ENCODE assay signal across 12 mouse cellular contexts in genomic region chr4:48734854-48735564, GRCm38 (mm10).
A peak's percentile ranks its signal among the peaks of the same experiment; 100 is the strongest.
DNase-seq lines count a peak whose midpoint lies in the region; ATAC-seq lines count a peak whose summit lies in the region.
"Had no signal": no experiment of that assay in that cellular context is flagged by ENCODE, and none has a peak within 500 bp of the region (broad histone marks: within the 10 kb centered on the region; RNA-seq: fewer than 3 reads in every experiment).

No protein-coding gene starts in this region.

- peak; percentile 3 for DNase-seq in adrenal gland, postnatal 10 days
- DNase-seq in adrenal gland, postnatal 25 days: no peak
- peak; percentile 20 to 29 for DNase-seq in heart, postnatal 10 days
- DNase-seq in heart, adult 18-20 months: no peak
- DNase-seq in midbrain, embryonic 14.5 days: no peak
- DNase-seq in midbrain, embryonic 10.5 days (ENCODE audit: low spot score): no peak
- DNase-seq: cerebellum, adult 9-11 months; lung, postnatal 36 days had no signal

- no peaks in the 10 kb centered on the region for H3K27me3 ChIP-seq in neural tube, embryonic 12.5 days (replicated peaks)
- no peaks in the 10 kb centered on the region for H3K27me3 ChIP-seq in neural tube, embryonic 15.5 days (replicated peaks)
- no peaks in the 10 kb centered on the region for H3K27me3 ChIP-seq in midbrain, embryonic 14.5 days (ENCODE audit: control insufficient read depth, insufficient read depth, low read length)
- no peaks in the 10 kb centered on the region for H3K27me3 ChIP-seq in midbrain, embryonic 10.5 days (ENCODE audit: low read depth, poor library complexity, severe bottlenecking)
- H3K27me3 ChIP-seq: hindbrain, embryonic 13.5 days had no signal

- 0 out of 2 replicates have a peak, but pooled peaks cover 4% of the 10 kb centered on the region for H3K4me1 ChIP-seq in neural tube, embryonic 12.5 days
- no peaks in the 10 kb centered on the region for H3K4me1 ChIP-seq in neural tube, embryonic 15.5 days
- no peaks in the 10 kb centered on the region for H3K4me1 ChIP-seq in midbrain, embryonic 14.5 days (ENCODE audit: control insufficient read depth, insufficient read depth, low read length)
- H3K4me1 ChIP-seq in midbrain, embryonic 10.5 days: no peaks in the 10 kb centered on the region

- ATAC-seq in neural tube, embryonic 12.5 days (ENCODE audit: low FRiP score, low read depth): peak; percentile 68; the same call in 1 of the 2 replicates
- ATAC-seq in neural tube, embryonic 15.5 days (ENCODE audit: low FRiP score): no peak
- ATAC-seq in midbrain, embryonic 14.5 days (ENCODE audit: low FRiP score, low TSS enrichment): no peak
- ATAC-seq: activated CD4-positive, CD25-positive, alpha-beta regulatory T cell, adult 4 months had no signal

- intact Hi-C loops in heart, postnatal 10 days (cut with DNase I): no loop called here

- H3K9me3 ChIP-seq in neural tube, embryonic 12.5 days: no peaks in the 10 kb centered on the region
- no peaks in the 10 kb centered on the region for H3K9me3 ChIP-seq in neural tube, embryonic 15.5 days (replicated peaks)
- H3K9me3 ChIP-seq in midbrain, embryonic 14.5 days (ENCODE audit: control insufficient read depth, low read length): no peaks in the 10 kb centered on the region
- no peaks in the 10 kb centered on the region for H3K9me3 ChIP-seq in midbrain, embryonic 10.5 days (replicated peaks)
- H3K9me3 ChIP-seq: hindbrain, embryonic 13.5 days had no signal

- no peak overlapping the region for H3K4me3 ChIP-seq in neural tube, embryonic 12.5 days
- H3K4me3 ChIP-seq in neural tube, embryonic 15.5 days (replicated peaks): no peak overlapping the region
- no peak overlapping the region for H3K4me3 ChIP-seq in midbrain, embryonic 14.5 days (replicated peaks; ENCODE audit: low read depth, low read length)
- no peak overlapping the region for H3K4me3 ChIP-seq in midbrain, embryonic 10.5 days
- H3K4me3 ChIP-seq: hindbrain, embryonic 13.5 days had no signal

- H3K9ac ChIP-seq in neural tube, embryonic 12.5 days: no peak overlapping the region
- no peak overlapping the region for H3K9ac ChIP-seq in neural tube, embryonic 15.5 days (replicated peaks)
- H3K9ac ChIP-seq in midbrain, embryonic 14.5 days (replicated peaks; ENCODE audit: low read length): no peak overlapping the region
- H3K9ac ChIP-seq: hindbrain, embryonic 13.5 days had no signal

- H3K4me2 ChIP-seq in neural tube, embryonic 12.5 days (replicated peaks): no peak overlapping the region
- no peak overlapping the region for H3K4me2 ChIP-seq in neural tube, embryonic 15.5 days
- no peak overlapping the region for H3K4me2 ChIP-seq in midbrain, embryonic 14.5 days (ENCODE audit: low read length)
- H3K4me2 ChIP-seq: hindbrain, embryonic 13.5 days had no signal

- 68% methylated on average over 10 of the region's 10 CpGs for WGBS in neural tube, embryonic 12.5 days
- WGBS in neural tube, embryonic 15.5 days: 66% methylated on average over 10 of the region's 10 CpGs
- 85% methylated on average over 10 of the region's 10 CpGs for WGBS in midbrain, embryonic 14.5 days
- WGBS in midbrain, embryonic 10.5 days: 80% methylated on average over 10 of the region's 10 CpGs

- H3K27ac ChIP-seq in neural tube, embryonic 12.5 days: no peak overlapping the region
- no peak overlapping the region for H3K27ac ChIP-seq in neural tube, embryonic 15.5 days (replicated peaks)
- no peak overlapping the region for H3K27ac ChIP-seq in midbrain, embryonic 14.5 days (replicated peaks; ENCODE audit: low read depth, low read length)
- H3K27ac ChIP-seq in midbrain, embryonic 10.5 days (replicated peaks): no peak overlapping the region
- H3K27ac ChIP-seq: hindbrain, embryonic 13.5 days had no signal

- H3K36me3 ChIP-seq in neural tube, embryonic 12.5 days: no peaks in the 10 kb centered on the region
- no peaks in the 10 kb centered on the region for H3K36me3 ChIP-seq in neural tube, embryonic 15.5 days
- no peaks in the 10 kb centered on the region for H3K36me3 ChIP-seq in midbrain, embryonic 14.5 days (ENCODE audit: control insufficient read depth, insufficient read depth, low read length)
- no peaks in the 10 kb centered on the region for H3K36me3 ChIP-seq in midbrain, embryonic 10.5 days
- H3K36me3 ChIP-seq: hindbrain, embryonic 13.5 days had no signal

Comparison
In these comparisons a context has a peak if more than half of its experiments do, and no peak if none do; other contexts are left out.
1. DNase-seq: peak in adrenal gland, postnatal 10 days (single experiment) and heart, postnatal 10 days (2 of 2); none in adrenal gland, postnatal 25 days (single experiment), heart, adult 18-20 months (0 of 2), midbrain, embryonic 14.5 days (single experiment) and midbrain, embryonic 10.5 days (single experiment).